Mouse (Mus musculus) liver, embryonic 14.5 days (tissue): ENCODE measurements around the gene Uqcrc2. TPM values are rescaled to one million over a fixed set of nuclear protein-coding genes. Genes with fewer than 3 reads are reported as not detected.

Experiments used
- ATAC-seq: fragments of 200-750 bp; cut with Nextera tagmentation; 2 replicates; pipeline ENCODE4 v1.8.0; 2017; ENCODE audit warnings: moderate number of reproducible peaks, mild to moderate bottlenecking, moderate library complexity; ENCODE audit not compliant: insufficient read depth
- DNase-seq, 3 experiments: peaks; one replicate each; pipeline ENCODE4 v3.0.0-alpha.2; 2012 to 2013; ENCODE audit warnings: low read depth in 3 of 3, low spot score in 3 of 3
- H3K27ac ChIP-seq: fragments of 300-500 bp; sonication (generic); 2 replicates; pipeline ENCODE4 v1.5.1; 2014; ENCODE audit warnings: moderate library complexity, mild to moderate bottlenecking, control low read depth, inconsistent platforms
- H3K27me3 ChIP-seq: fragments of 300-500 bp; sonication (generic); 2 replicates; pipeline ENCODE4 v1.6.1; 2014; ENCODE audit warnings: mild to moderate bottlenecking, low read length, moderate library complexity; ENCODE audit not compliant: control insufficient read depth, insufficient read depth
- H3K36me3 ChIP-seq: fragments of 300-500 bp; sonication (generic); replicated peaks from 2 replicates; pipeline ENCODE4 v1.6.1; 2014; ENCODE audit warnings: low read depth; ENCODE audit not compliant: control insufficient read depth, insufficient read depth
- H3K4me1 ChIP-seq, 2 experiments: fragments of 200-500 bp in 1 of 2; fragments of 300-500 bp in 1 of 2; sonication (generic) in 1 of 2; replicated peaks; 2 replicates each; pipeline ENCODE4 v1.6.1; 2012 to 2014; ENCODE audit warnings: antibody characterized with exemption in 1 of 2, inconsistent platforms in 1 of 2, low read length in 1 of 2; ENCODE audit not compliant: control insufficient read depth in 2 of 2, insufficient read depth in 2 of 2
- H3K4me2 ChIP-seq: fragments of 300-500 bp; sonication (generic); 2 replicates; pipeline ENCODE4 v1.6.1; 2014; ENCODE audit warnings: low read depth, mild to moderate bottlenecking, control low read depth, moderate library complexity
- H3K4me3 ChIP-seq, 2 experiments: fragments of 200-500 bp in 1 of 2; fragments of 300-500 bp in 1 of 2; sonication (generic) in 1 of 2; 2 replicates each; pipeline ENCODE4 v1.5.1; 2012 to 2014; ENCODE audit warnings: low read depth in 2 of 2, low read length in 2 of 2, mild to moderate bottlenecking in 2 of 2, control low read depth in 1 of 2, inconsistent platforms in 1 of 2, moderate library complexity in 1 of 2; ENCODE audit not compliant: insufficient read depth in 1 of 2
- H3K9ac ChIP-seq: fragments of 300-500 bp; sonication (generic); replicated peaks from 2 replicates; pipeline ENCODE4 v1.6.1; 2014; ENCODE audit warnings: mild to moderate bottlenecking, control low read depth, moderate library complexity
- H3K9me3 ChIP-seq: fragments of 300-500 bp; sonication (generic); 2 replicates; pipeline ENCODE4 v1.6.1; 2016; ENCODE audit warnings: low read length, mixed read lengths; ENCODE audit not compliant: control insufficient read depth
- CTCF ChIP-seq: IDR thresholded peaks from 2 replicates; pipeline ENCODE4 v1.5.1; 2016; ENCODE audit warnings: antibody characterized with exemption, low read depth, control low read depth
- EP300 ChIP-seq: IDR thresholded peaks from 2 replicates; pipeline ENCODE4 v1.6.1; 2016; ENCODE audit warnings: antibody characterized with exemption, low read depth
- WGBS: fragments of 180-500 bp; shearing (Covaris S2); extraction: QIAGEN DNeasy Blood & Tissue Kit; methylation state at CpG from one replicate; pipeline ENCODE4 v1.1.7; 2014; ENCODE audit not compliant: insufficient replicate concordance; 5-methylcytosine and 5-hydroxymethylcytosine counted together
- polyA plus RNA-seq, 2 experiments: library from polyadenylated mRNA; depleted of rRNA in 1 of 2; stranded (reverse) in 1 of 2; unstranded in 1 of 2; fragments of >200 nt; fragmentation: Nextera tagmentation in 1 of 2; extraction: Ambion mirVana in 1 of 2; gene quantifications; 2 replicates each; pipeline versions ENCODE4 v1.2.1 to v1.2.3; 2012 to 2014

Gene Uqcrc2
- polyA plus RNA-seq (2012; rRNA removed) (86.8 and 95.8 TPM in 2 replicates), polyA plus RNA-seq (2014; fragmentation: Nextera tagmentation; extraction: Ambion mirVana) (136 and 142 TPM in 2 replicates)

- peak within 1 kb of the TSS; percentile 75 for H3K4me2 ChIP-seq
- H3K27ac ChIP-seq = peak within 1 kb of the TSS; percentile 65
- peaks cover 18% of the 10 kb centered on the region for H3K36me3 ChIP-seq
- H3K9me3 ChIP-seq = no peaks in the 10 kb centered on the region
- under 1% methylated on average over 45 of the region's 45 CpGs for WGBS
- peak within 1 kb of the TSS; percentile 81 to 86 for H3K4me3 ChIP-seq
- no peaks in the 10 kb centered on the region for H3K27me3 ChIP-seq
- peaks cover 0 to 6% of the 10 kb centered on the region in 2 experiments; a peak in 2 of 4 replicates for H3K4me1 ChIP-seq
- H3K9ac ChIP-seq = peak within 1 kb of the TSS; percentile 79
- DNase-seq (peak; percentile 78 to 84 (median 79)), ATAC-seq (peak; percentile 99)
- no peak for TF ChIP-seq EP300
- TF ChIP-seq CTCF = peak; percentile 89
Observed at GRCm38 (mm10) chr7:120634711-120635361, at the start of gene Uqcrc2. Gene Uqcrc2, plus strand, starts transcription at chr7:120635176.

- no peaks in the 10 kb centered on the region for H3K9me3 ChIP-seq
- no peaks in the 10 kb centered on the region for H3K4me1 ChIP-seq
- no peak overlapping the region for H3K4me3 ChIP-seq
- TF ChIP-seq CTCF = no peak
- no peak for TF ChIP-seq EP300
- no peak overlapping the region for H3K9ac ChIP-seq
- no peak overlapping the region for H3K27ac ChIP-seq
- no peak for ATAC-seq
- no peak for DNase-seq
- H3K4me2 ChIP-seq = peak overlapping the region; percentile 46; the same call in 1 of the 2 replicates
- H3K27me3 ChIP-seq = peaks cover 19% of the 10 kb centered on the region
- H3K36me3 ChIP-seq = no peaks in the 10 kb centered on the region
- WGBS = 64% methylated on average over 4 of the region's 4 CpGs
Observed at GRCm38 (mm10) chr7:120597203-120597743, 37.7 kb upstream of the Uqcrc2 start.

- DNase-seq (no peak), ATAC-seq (no peak)
- 7% methylated on average over 41 of the region's 41 CpGs for WGBS
- peaks cover 19% of the 10 kb centered on the region for H3K27me3 ChIP-seq
- H3K27ac ChIP-seq = no peak overlapping the region
- H3K4me3 ChIP-seq = peak overlapping the region in 1 of 2 experiments; percentile 18; a peak in 2 of 4 replicates
- no peaks in the 10 kb centered on the region for H3K9me3 ChIP-seq
- no peaks in the 10 kb centered on the region for H3K36me3 ChIP-seq
- peak overlapping the region; percentile 46 for H3K4me2 ChIP-seq
- H3K9ac ChIP-seq = no peak overlapping the region
- TF ChIP-seq EP300 = no peak
- no peak for TF ChIP-seq CTCF
- H3K4me1 ChIP-seq = no peaks in the 10 kb centered on the region
Observed at GRCm38 (mm10) chr7:120597744-120598243, 37.2 kb upstream of the Uqcrc2 start.

GRCm38 (mm10) chr7:120598355-120598754 lies 36.6 kb upstream of the Uqcrc2 start:
- peaks cover 19% of the 10 kb centered on the region for H3K27me3 ChIP-seq
- no peak overlapping the region for H3K4me3 ChIP-seq
- WGBS = 49% methylated on average over 7 of the region's 7 CpGs
- H3K27ac ChIP-seq = no peak overlapping the region
- H3K4me2 ChIP-seq = no peak overlapping the region
- ATAC-seq (no peak), DNase-seq (no peak)
- H3K9ac ChIP-seq = no peak overlapping the region
- H3K4me1 ChIP-seq = no peaks in the 10 kb centered on the region
- TF ChIP-seq EP300 (no peak), CTCF (no peak)
- H3K9me3 ChIP-seq = no peaks in the 10 kb centered on the region
- H3K36me3 ChIP-seq = no peaks in the 10 kb centered on the region

GRCm38 (mm10) chr7:120620075-120620771 lies 14.8 kb upstream of the Uqcrc2 start:
- Histone ChIP-seq H3K36me3 (no peaks in the 10 kb centered on the region), H3K4me3 (no peak overlapping the region), H3K9me3 (no peaks in the 10 kb centered on the region), H3K4me1 (no peaks in the 10 kb centered on the region), H3K9ac (no peak overlapping the region), H3K27me3 (no peaks in the 10 kb centered on the region), H3K27ac (no peak overlapping the region), H3K4me2 (no peak overlapping the region)
- ATAC-seq = no peak
- no peak for DNase-seq
- TF ChIP-seq CTCF (no peak), EP300 (no peak)
- 62% methylated on average over 8 of the region's 8 CpGs for WGBS
